Mouse (Mus musculus): ENCODE data around the gene Hdgf. TPM values are rescaled to one million over a fixed set of nuclear protein-coding genes. Genes with fewer than 3 reads are reported as not detected.

The Hdgf gene
- polyA plus RNA-seq, 2 experiments from 2014 or later, result 45.5 to 51.5 TPM

DNA sequence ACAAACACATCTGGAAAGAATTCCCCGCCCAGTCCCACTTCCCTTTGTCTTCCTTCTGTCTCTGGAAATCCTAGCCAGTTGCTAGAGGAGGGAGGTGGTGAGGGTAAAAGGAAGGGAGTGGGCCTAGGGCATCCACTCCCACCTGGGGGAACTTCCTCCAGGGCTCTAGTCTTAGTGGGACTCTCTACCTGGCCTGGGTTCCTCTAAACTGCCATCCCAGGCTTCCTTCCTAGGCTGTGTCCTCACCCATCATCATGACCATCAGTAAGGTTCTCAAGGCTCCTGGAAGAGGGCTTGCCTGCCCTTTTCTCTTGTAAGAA is 40.4 kb downstream of the Hdgf start:
- ATAC-seq, result no peak

DNA sequence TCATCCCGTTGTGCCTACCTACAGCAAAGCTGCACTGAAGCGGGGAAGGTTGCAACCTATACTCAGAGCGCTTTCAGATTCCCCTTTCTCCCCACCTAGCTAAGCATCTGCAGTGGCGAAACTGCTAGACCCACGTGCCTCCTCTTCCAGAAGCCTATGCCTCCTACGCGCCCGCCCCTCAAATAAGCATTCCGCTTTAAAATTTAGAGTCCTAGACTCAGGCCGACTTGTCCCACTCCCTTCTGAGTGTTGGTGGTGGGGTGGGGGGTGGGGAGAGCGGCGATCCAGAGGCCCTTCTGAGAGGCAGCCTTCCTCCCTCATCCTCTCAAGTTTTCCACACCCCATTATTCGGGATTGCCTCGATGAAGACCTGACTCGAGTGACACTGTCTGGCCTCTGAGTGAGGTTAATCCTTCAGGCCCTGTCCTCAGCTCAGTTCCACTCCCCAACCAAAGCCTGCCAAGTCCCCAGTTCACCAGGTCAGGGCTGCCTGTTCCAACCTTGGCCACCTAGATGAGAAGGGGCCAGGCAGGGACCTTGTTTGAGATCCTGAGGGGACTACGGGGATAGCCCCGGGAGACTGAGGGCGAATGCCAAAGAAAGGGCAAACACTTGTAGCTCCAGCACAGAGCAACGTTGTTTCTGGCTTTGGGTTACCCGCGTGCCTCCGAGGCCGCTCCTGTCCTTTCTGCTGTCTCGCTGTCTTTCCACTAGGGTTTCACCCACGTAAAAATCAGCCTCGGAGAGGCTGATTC is 41.1 kb downstream of the Hdgf start:
- ATAC-seq, result peak; percentile 40

- no peak for ATAC-seq
Observed at GRCm38 (mm10) chr3:87947811-87948199, 41.7 kb downstream of the Hdgf start.

DNA sequence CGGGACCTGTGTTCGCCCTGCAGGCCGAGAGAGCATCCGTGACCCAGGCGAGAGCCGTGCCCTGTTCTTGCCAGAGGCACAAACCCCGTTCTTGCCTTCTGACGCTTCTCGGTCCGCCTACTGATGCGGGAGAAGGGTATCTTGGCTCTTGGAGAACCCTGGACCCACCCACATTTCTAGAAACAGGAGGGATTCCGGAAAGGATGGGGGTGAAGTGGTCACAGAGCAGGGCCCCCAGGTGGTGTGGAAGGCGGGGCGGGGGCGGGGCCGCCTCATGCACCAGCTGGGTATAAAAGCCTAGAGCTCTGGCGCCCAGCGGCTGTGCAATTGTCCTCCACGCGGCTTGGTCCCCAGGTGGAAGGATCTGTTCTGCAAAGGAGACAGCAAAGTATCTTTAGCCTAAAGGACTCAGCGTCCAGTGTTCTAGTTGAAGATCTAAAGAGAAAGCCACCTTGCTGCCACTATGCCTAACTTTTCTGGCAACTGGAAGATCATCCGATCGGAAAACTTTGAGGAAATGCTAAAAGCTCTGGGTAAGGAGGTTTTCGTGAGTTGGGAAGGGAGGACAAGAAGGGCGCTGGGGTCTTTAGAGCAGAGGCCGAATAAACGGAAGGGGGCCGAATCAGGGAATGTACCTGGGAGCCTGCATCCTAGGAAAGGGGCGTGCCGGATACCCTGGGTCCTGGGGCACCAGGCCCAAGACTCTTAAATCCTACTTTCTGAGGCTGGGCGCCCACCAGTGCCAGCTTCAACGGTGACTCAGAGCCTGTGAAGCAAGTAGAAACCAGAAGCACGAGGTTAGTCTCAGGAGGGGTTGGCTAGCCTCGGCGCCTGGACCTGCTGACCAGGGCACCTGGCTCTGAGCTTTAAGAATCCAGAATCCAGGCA is 42.5 kb downstream of the Hdgf start, which contains the start of gene Crabp2:
Crabp2 (plus strand) TSS at position 289 of the 888 bp plus-strand sequence.
- no peak for ATAC-seq

DNA sequence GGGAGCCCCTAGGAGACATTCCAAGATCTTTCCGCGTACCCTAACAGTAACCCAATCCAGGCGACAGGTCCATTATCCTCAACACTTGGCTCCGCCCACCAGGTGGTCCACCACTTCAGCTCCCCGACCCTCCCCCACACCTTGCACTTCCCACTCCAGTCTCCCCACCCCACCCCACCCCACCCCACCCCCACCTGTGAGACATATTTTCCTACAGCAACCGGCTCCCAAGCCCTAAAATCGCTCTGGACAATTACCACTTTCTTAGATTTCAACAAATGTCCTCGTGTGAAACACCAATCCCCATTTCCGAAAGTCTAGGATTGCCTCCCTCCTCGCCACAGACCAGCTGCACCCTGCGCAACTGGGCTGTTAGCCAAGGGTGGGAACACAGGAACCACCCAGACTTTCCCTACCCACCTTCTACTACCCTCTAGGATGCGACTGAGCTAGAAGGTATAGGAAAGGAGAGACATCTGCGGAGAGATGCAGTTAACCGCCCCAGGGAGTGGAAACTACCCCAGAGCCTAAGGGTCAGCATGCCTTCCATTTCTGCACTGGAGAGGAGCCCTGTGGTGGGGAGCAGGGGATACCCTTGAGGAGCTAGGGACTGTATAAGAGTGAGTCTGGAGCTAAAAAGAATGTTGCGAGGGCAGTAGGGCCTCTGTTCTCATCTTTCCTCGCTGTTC is 43.3 kb downstream of the Hdgf start:
- ATAC-seq, result no peak

- no peak for ATAC-seq
Observed at GRCm38 (mm10) chr3:87949955-87950515, 43.9 kb downstream of the Hdgf start.

DNA sequence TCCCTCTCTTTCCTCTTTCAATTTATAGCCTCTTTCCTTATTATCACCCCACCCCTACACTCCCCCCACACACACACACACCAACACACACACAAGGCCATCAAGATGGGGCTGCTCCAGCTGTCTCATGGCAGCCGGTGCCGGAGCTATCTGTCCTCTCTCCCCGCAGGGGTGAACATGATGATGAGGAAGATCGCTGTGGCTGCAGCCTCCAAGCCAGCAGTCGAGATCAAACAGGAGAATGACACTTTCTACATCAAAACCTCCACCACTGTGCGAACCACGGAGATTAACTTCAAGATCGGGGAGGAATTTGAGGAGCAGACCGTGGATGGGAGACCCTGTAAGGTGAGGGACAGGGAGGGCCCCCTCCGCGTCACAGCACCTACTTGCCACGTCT is 45.8 kb downstream of the Hdgf start:
- ATAC-seq, result no peak

- ATAC-seq, result no peak
Observed at GRCm38 (mm10) chr3:87952440-87952839, 46.3 kb downstream of the Hdgf start.

DNA sequence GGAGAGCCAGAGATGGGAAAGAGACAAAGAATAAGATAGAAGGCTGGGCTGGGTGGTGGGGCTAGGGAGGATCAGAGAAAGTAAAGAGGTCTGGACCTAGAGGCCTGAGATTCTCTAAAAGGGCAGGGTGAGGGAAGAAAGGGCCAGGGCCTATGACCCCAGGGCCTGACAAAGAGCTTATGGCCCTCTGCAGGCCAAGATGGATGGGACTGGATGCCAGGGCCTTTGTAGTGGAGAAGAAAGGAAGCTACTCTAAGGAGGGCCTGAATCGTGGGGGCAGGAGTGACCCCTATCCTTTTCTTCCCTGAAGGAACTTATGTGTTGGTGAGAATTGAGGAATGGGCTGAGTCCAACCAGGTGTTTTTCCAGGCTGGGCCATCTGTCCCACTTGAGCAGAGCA is 51.9 kb downstream of the Hdgf start:
- ATAC-seq, result no peak

GRCm38 (mm10) chr3:87958476-87958875 is 52.4 kb downstream of the Hdgf start:
- no peak for ATAC-seq

- ATAC-seq, result no peak
Observed at GRCm38 (mm10) chr3:87958967-87959366, 52.8 kb downstream of the Hdgf start.

DNA sequence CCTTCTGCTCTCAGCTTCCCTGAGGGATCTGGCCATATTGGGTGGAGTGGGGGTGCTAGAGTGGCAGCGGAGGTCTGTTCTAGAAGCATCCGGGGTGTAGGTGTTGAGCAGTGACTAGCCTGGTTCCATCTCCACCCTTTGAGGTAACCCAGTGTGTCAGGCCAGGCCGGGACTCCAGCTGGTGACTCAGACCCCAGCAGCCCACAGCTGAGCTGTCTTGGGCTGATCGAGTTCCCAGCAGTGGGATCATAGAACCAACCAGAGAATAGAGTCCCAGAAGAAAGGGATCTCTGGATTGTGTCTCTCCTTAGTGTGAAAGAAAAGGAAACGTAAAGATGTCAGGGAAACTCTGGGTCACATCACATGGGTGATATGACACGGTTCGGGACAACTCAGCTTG is 53.2 kb downstream of the Hdgf start:
- ATAC-seq, result no peak

GRCm38 (mm10) chr3:87960191-87960585 is 54.1 kb downstream of the Hdgf start:
- no peak for ATAC-seq

- peak; percentile 84 for ATAC-seq
Observed at GRCm38 (mm10) chr3:87960586-87961191, 54.6 kb downstream of the Hdgf start.

Other genes starting within 250 kb of the Hdgf start
- under 1 TPM; 0.41 to 0.50 TPM for gene Lrrc71, start 157.7 kb upstream of the Hdgf start, polyA plus RNA-seq (2017; shearing (Covaris generic))
- not detected for gene Ntrk1, start 111.2 kb upstream of the Hdgf start, polyA plus RNA-seq (2017; shearing (Covaris generic))
- under 1 TPM; 0.28 to 0.61 TPM for gene Insrr, start 109.4 kb upstream of the Hdgf start, polyA plus RNA-seq (2017; shearing (Covaris generic))
- 10 to 100 TPM; 49.6 to 67.4 TPM for gene Pear1, start 82.0 kb upstream of the Hdgf start, polyA plus RNA-seq (2017; shearing (Covaris generic))
- gene Sh2d2a, start 59.6 kb upstream of the Hdgf start, polyA plus RNA-seq (2017; shearing (Covaris generic)), result 100 to 1,000 TPM; 203 to 239 TPM
- gene Prcc, start 20.7 kb upstream of the Hdgf start, polyA plus RNA-seq (2017; shearing (Covaris generic)), result 1 to 10 TPM; 4.5 TPM
- 100 to 1,000 TPM; 158 to 159 TPM for gene Mrpl24, start 13.2 kb downstream of the Hdgf start, polyA plus RNA-seq (2017; shearing (Covaris generic))
- gene Isg20l2, start 24.0 kb downstream of the Hdgf start, polyA plus RNA-seq (2017; shearing (Covaris generic)), result 10 to 100 TPM; 17.8 to 18.5 TPM
- gene Rrnad1, start 24.4 kb downstream of the Hdgf start, polyA plus RNA-seq (2017; shearing (Covaris generic)), result 10 to 100 TPM; 16.3 to 19.7 TPM
- not detected for gene Crabp2, start 42.3 kb downstream of the Hdgf start, polyA plus RNA-seq (2017; shearing (Covaris generic))
- not detected for gene Nes, start 64.8 kb downstream of the Hdgf start, polyA plus RNA-seq (2017; shearing (Covaris generic))
- gene Bcan, start 93.9 kb downstream of the Hdgf start, polyA plus RNA-seq (2017; shearing (Covaris generic)), result not detected
- gene Hapln2, start 121.3 kb downstream of the Hdgf start, polyA plus RNA-seq (2017; shearing (Covaris generic)), result not detected
- gene Gpatch4, start 136.8 kb downstream of the Hdgf start, polyA plus RNA-seq (2017; shearing (Covaris generic)), result 10 to 100 TPM; 25.3 to 33.4 TPM
- 10 to 100 TPM; 70.9 to 90.8 TPM for gene Naxe, start 152.2 kb downstream of the Hdgf start, polyA plus RNA-seq (2017; shearing (Covaris generic))
- gene Ttc24, start 172.0 kb downstream of the Hdgf start, polyA plus RNA-seq (2017; shearing (Covaris generic)), result not detected
- 1 to 10 TPM; 1.3 to 1.4 TPM for gene Iqgap3, start 175.7 kb downstream of the Hdgf start, polyA plus RNA-seq (2017; shearing (Covaris generic))
- 10 to 100 TPM; 24.3 to 24.5 TPM for gene Mef2d, start 236.1 kb downstream of the Hdgf start, polyA plus RNA-seq (2017; shearing (Covaris generic))

Measured in activated CD4-positive, CD25-positive, alpha-beta regulatory T cell, adult 4 months (primary cell).